Mouse (Mus musculus) testis, adult 2 months (tissue): ENCODE results near the gene Trp53bp2. TPM values are rescaled to one million over a fixed set of nuclear protein-coding genes. Genes with fewer than 3 reads are reported as not detected.

Experiments
- H3K27ac ChIP-seq: fragments of 200-500 bp; 2 replicates; pipeline ENCODE4 v1.5.1; 2012; ENCODE audit warnings: low read depth, low read length; ENCODE audit not compliant: control insufficient read depth, insufficient read depth
- H3K27me3 ChIP-seq: fragments of 200-500 bp; 2 replicates; pipeline ENCODE4 v1.6.1; 2012; ENCODE audit warnings: mild to moderate bottlenecking, low read length, moderate library complexity; ENCODE audit not compliant: control insufficient read depth, insufficient read depth
- H3K36me3 ChIP-seq: fragments of 200-500 bp; 2 replicates; pipeline ENCODE4 v1.6.1; 2012; ENCODE audit warnings: mild to moderate bottlenecking, low read length; ENCODE audit not compliant: control insufficient read depth, insufficient read depth
- H3K4me1 ChIP-seq: fragments of 200-500 bp; 2 replicates; pipeline ENCODE4 v1.6.1; 2012; ENCODE audit warnings: low read length; ENCODE audit not compliant: control insufficient read depth, insufficient read depth
- H3K4me3 ChIP-seq: fragments of 200-500 bp; 2 replicates; pipeline ENCODE4 v1.5.1; 2012; ENCODE audit warnings: low read depth, mild to moderate bottlenecking, low read length, moderate library complexity, mixed read lengths; ENCODE audit not compliant: control insufficient read depth
- CTCF ChIP-seq: fragments of 200-500 bp; IDR thresholded peaks from 2 replicates; pipeline ENCODE4 v1.5.1; 2012; ENCODE audit warnings: low read depth, mild to moderate bottlenecking, inconsistent platforms, low read length, moderate library complexity; ENCODE audit not compliant: control insufficient read depth, insufficient read depth, insufficient replicate concordance
- POLR2A ChIP-seq: fragments of 200-500 bp; IDR thresholded peaks from 2 replicates; pipeline ENCODE4 v1.6.1; 2012; ENCODE audit warnings: low read depth, mild to moderate bottlenecking, inconsistent platforms, low read length, moderate library complexity; ENCODE audit not compliant: control insufficient read depth
- polyA plus RNA-seq: library from polyadenylated mRNA; depleted of rRNA; stranded (reverse); fragments of >200 nt; gene quantifications from 2 replicates; pipeline ENCODE4 v1.2.3, GENCODE M21; 2012

Gene Trp53bp2
- polyA plus RNA-seq, 1 experiment, result 4.5 TPM

- Histone ChIP-seq H3K36me3 (no peaks in the 10 kb centered on the region), H3K4me3 (no peak overlapping the region), H3K27ac (no peak overlapping the region), H3K27me3 (no peaks in the 10 kb centered on the region), H3K4me1 (no peaks in the 10 kb centered on the region)
- TF ChIP-seq CTCF (no peak), POLR2A (no peak)
Observed at GRCm38 (mm10) chr1:182376221-182376620, 32.8 kb upstream of the Trp53bp2 start.

DNA sequence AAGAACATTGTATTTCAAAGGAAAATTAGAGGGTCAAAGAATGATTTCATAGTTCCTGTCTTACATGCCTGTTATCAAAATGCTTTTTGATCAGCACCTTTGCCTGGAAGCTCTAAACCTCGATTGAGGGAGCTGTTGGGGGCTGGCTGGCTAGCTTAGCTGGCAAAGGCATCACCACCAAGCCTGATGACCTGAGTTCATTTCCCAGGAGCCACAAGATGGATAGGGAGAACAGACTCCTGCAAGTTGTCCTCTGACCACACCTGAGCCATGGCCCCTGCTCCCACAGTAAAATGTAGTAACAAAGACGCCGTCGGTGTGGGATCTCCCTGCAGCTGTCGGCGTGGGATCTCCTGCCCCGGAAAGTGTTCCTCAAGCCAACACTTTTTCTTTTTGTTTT lies 32.1 kb upstream of the Trp53bp2 start:
- Histone ChIP-seq H3K4me3 (no peak overlapping the region), H3K4me1 (no peaks in the 10 kb centered on the region), H3K27ac (no peak overlapping the region), H3K27me3 (no peaks in the 10 kb centered on the region), H3K36me3 (no peaks in the 10 kb centered on the region)
- no peak for TF ChIP-seq POLR2A
- no peak for TF ChIP-seq CTCF

DNA sequence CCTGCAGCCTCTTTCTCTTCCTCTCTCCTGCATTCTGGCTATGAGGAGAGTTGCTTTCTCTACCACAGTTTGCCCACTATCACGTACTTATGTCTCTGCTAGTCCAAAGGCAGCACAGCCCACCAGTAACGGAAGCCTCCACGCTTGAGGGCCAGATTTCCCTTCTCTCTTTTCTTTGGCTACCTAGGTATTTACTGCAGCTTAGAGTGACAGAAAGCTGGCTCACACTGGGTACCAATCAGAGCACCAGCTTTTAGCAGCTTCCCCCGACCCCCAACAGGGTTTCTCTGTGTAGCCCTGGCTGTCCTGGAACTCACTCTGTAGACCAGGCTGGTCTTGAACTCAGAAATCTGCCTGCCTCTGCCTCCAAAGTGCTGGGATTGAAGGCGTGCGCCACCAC lies 31.5 kb upstream of the Trp53bp2 start:
- Histone ChIP-seq H3K27me3 (no peaks in the 10 kb centered on the region), H3K27ac (no peak overlapping the region), H3K36me3 (no peaks in the 10 kb centered on the region), H3K4me1 (no peaks in the 10 kb centered on the region), H3K4me3 (no peak overlapping the region)
- no peak for TF ChIP-seq CTCF
- TF ChIP-seq POLR2A, result no peak

GRCm38 (mm10) chr1:182378205-182378835 lies 30.7 kb upstream of the Trp53bp2 start:
- no peaks in the 10 kb centered on the region for H3K36me3 ChIP-seq
- H3K4me1 ChIP-seq, result no peaks in the 10 kb centered on the region
- H3K27me3 ChIP-seq, result no peaks in the 10 kb centered on the region
- no peak overlapping the region for H3K4me3 ChIP-seq
- TF ChIP-seq CTCF (no peak), POLR2A (no peak)
- H3K27ac ChIP-seq, result no peak overlapping the region

DNA sequence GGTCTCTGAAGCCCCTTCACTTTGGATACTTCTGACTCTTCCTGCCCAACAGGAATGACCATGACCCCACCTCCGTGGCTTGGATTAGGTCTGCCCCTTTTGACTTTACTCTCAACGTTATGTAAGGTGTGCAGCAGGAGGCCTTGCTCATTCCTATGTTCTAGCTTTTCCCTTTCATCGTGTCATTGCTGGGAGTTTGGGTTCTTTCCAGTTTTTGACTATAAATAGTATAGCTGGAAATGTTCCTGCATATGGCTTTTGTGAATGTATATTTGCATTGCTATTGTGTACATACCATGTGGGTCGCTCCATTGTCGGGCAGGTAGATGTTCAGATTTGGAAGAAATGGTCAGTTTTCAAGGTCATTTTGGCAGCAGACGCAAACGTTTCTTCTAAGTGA lies 30.1 kb upstream of the Trp53bp2 start:
- Histone ChIP-seq H3K4me1 (no peaks in the 10 kb centered on the region), H3K27ac (no peak overlapping the region), H3K36me3 (no peaks in the 10 kb centered on the region), H3K4me3 (no peak overlapping the region), H3K27me3 (no peaks in the 10 kb centered on the region)
- TF ChIP-seq POLR2A (no peak), CTCF (no peak)

DNA sequence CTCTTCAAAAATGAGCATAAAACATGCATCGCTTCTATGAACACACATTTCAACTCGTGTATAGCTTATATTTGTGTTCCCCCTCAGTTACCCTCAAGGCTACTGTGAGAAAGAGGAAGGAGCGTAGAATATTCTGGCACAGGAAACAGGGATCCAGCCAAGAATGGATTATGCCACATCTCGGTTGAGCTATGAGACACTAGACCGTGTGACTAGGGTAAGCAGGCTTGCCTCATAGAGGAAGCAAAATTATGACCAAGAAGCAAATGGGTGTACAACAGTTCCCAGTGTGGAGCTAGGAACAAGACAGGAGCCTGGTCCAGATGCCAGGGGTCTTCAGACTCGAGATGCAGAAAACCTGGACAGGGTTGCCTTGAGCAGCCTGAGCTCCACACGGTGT lies 28.3 kb upstream of the Trp53bp2 start:
- no peaks in the 10 kb centered on the region for H3K4me1 ChIP-seq
- TF ChIP-seq CTCF, result no peak
- TF ChIP-seq POLR2A, result no peak
- no peak overlapping the region for H3K27ac ChIP-seq
- no peak overlapping the region for H3K4me3 ChIP-seq
- H3K36me3 ChIP-seq, result no peaks in the 10 kb centered on the region
- H3K27me3 ChIP-seq, result no peaks in the 10 kb centered on the region

DNA sequence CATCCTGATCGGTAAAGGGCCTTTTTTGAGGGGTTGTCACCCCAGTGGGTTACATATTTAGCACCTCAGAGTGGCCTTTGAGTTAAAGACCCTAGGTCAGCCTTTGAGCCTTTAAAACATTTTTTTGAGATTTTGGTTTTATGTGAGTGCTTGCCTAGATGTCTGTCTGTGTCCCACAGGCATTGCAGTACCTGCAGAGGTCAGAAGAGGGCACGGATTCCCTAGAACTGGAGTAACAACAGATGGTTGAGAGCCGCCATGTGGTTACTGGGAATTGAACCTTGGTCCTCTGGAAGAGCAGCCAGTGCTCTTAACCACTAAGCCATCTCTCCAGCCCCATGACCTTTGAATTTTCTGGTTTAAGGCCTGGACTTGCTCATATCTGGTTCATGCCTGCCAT lies 27.6 kb upstream of the Trp53bp2 start:
- H3K4me1 ChIP-seq, result no peaks in the 10 kb centered on the region
- no peaks in the 10 kb centered on the region for H3K36me3 ChIP-seq
- H3K27ac ChIP-seq, result no peak overlapping the region
- H3K27me3 ChIP-seq, result no peaks in the 10 kb centered on the region
- H3K4me3 ChIP-seq, result no peak overlapping the region
- TF ChIP-seq CTCF (no peak), POLR2A (no peak)

- H3K4me1 ChIP-seq, result no peaks in the 10 kb centered on the region
- H3K27ac ChIP-seq, result no peak overlapping the region
- no peaks in the 10 kb centered on the region for H3K36me3 ChIP-seq
- H3K27me3 ChIP-seq, result no peaks in the 10 kb centered on the region
- no peak overlapping the region for H3K4me3 ChIP-seq
- TF ChIP-seq POLR2A (no peak), CTCF (no peak)
Observed at GRCm38 (mm10) chr1:182383096-182383495, 25.9 kb upstream of the Trp53bp2 start.
